Mouse (Mus musculus) MEL (cell line): ENCODE measurements around the gene Grin3b.

Source experiments
- CTCF ChIP-seq, 3 experiments: IDR thresholded peaks in 2 of 3; conservative IDR thresholded peaks in 1 of 3; 2 replicates each; pipeline ENCODE4 v1.5.1; 2011 to 2012; ENCODE audit warnings: low read length in 3 of 3, low read depth in 2 of 3, mild to moderate bottlenecking in 2 of 3, improper control_type of control experiment in 1 of 3, inconsistent platforms in 1 of 3, mixed read lengths in 1 of 3, moderate library complexity in 1 of 3; ENCODE audit not compliant: control insufficient read depth in 1 of 3, insufficient read depth in 1 of 3, poor library complexity in 1 of 3, severe bottlenecking in 1 of 3
- ELF1 ChIP-seq: IDR thresholded peaks from 2 replicates; pipeline ENCODE4 v1.6.1; 2014; ENCODE audit warnings: low read depth, mild to moderate bottlenecking, inconsistent platforms, low read length, improper control_type of control experiment, moderate library complexity
- EP300 ChIP-seq, 2 experiments: IDR thresholded peaks; 2 replicates each; pipeline ENCODE4 v1.6.1; 2011; ENCODE audit warnings: improper control_type of control experiment in 2 of 2, low read length in 2 of 2, low read depth in 1 of 2, mild to moderate bottlenecking in 1 of 2
- GABPA ChIP-seq: IDR thresholded peaks from 2 replicates; pipeline ENCODE4 v1.6.1; 2012; ENCODE audit warnings: low read depth, mild to moderate bottlenecking, inconsistent platforms, low read length, improper control_type of control experiment, moderate library complexity
- KAT2A ChIP-seq: conservative IDR thresholded peaks from 2 replicates; pipeline ENCODE4 v1.6.1; 2012; ENCODE audit warnings: low read depth, low read length, improper control_type of control experiment, inconsistent platforms
- MAFK ChIP-seq: IDR thresholded peaks from 2 replicates; pipeline ENCODE4 v1.6.1; 2011; ENCODE audit warnings: low read depth, mild to moderate bottlenecking, low read length, improper control_type of control experiment, borderline replicate concordance
- MAX ChIP-seq: IDR thresholded peaks from 2 replicates; pipeline ENCODE4 v1.6.1; 2011; ENCODE audit warnings: low read length, improper control_type of control experiment
- MXI1 ChIP-seq: IDR thresholded peaks from 2 replicates; pipeline ENCODE4 v1.6.1; 2011; ENCODE audit warnings: mild to moderate bottlenecking, low read depth, low read length, improper control_type of control experiment
- POLR2A ChIP-seq, 2 experiments: IDR thresholded peaks; 2 replicates each; pipeline ENCODE4 v1.6.1; 2011 to 2012; ENCODE audit warnings: low read length in 2 of 2, mild to moderate bottlenecking in 2 of 2, control low read depth in 1 of 2, improper control_type of control experiment in 1 of 2, low read depth in 1 of 2, moderate library complexity in 1 of 2; ENCODE audit not compliant: control insufficient read depth in 1 of 2, insufficient read depth in 1 of 2, poor library complexity in 1 of 2
- POLR2AphosphoS2 ChIP-seq: IDR thresholded peaks from 2 replicates; pipeline ENCODE4 v1.6.1; 2011; ENCODE audit warnings: low read length, improper control_type of control experiment
- POLR2AphosphoS5 ChIP-seq: IDR thresholded peaks from 2 replicates; pipeline ENCODE4 v1.6.1; 2012; ENCODE audit warnings: low read depth, borderline replicate concordance, mild to moderate bottlenecking, inconsistent platforms, low read length, moderate library complexity, mixed read lengths

GRCm38 (mm10) chr10:79989272-79989786 is 18.8 kb downstream of the Grin3b start:
- TF ChIP-seq MAX (peak; percentile 35; the same call in 1 of the 2 replicates), POLR2A (IDR thresholded peaks at IDR 0.05; ENCODE audit: control insufficient read depth in 1 of 2, insufficient read depth in 1 of 2, low read depth in 1 of 2, low read length in 2 of 2, poor library complexity in 1 of 2) (no peak), CTCF (IDR thresholded peaks at IDR 0.05 in 2 of 3, conservative IDR thresholded peaks at IDR 0.05 in 1 of 3; ENCODE audit: control insufficient read depth in 1 of 3, insufficient read depth in 1 of 3, low read depth in 2 of 3, low read length in 3 of 3, poor library complexity in 1 of 3, severe bottlenecking in 1 of 3) (no peak), ELF1 (no peak), KAT2A (no peak), GABPA (no peak), POLR2AphosphoS5 (no peak), MAFK (no peak), EP300 (IDR thresholded peaks at IDR 0.05; ENCODE audit: low read depth in 1 of 2, low read length in 2 of 2) (no peak), MXI1 (no peak; the same call in 1 of the 2 replicates), POLR2AphosphoS2 (no peak)
